Mouse (Mus musculus) c-Kit-positive CD71-positive TER-119-negative erythroid progenitor cells, embryonic 14.5 days (primary cell): ENCODE results near the gene Olfr854.

ENCODE experiments used
- DNase-seq: peaks from one replicate; pipeline ENCODE4 v3.0.0-alpha.2; 2013; ENCODE audit warnings: low read depth

Olfr854 gene

DNA sequence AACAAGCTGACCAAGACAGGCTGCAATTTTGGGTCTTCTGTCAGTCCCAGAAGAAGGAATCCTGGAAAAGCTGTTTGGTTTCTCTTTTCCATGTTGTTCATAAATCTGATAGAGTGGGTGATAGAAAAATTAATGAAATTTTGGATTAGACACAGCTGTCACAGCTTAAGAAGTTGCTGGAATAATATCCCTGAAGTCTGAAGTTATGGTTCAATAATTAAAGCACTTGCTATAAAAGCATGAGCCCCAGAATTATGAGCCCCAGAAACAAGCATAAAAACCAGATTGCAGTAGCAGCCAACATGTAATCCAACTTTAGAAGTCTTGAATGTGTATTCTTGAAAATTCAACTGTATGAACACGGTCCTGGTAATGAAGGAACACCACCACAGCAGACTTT is at the start of gene Olfr854:
Olfr854 (minus strand) TSS at position 101 of the 400 bp plus-strand sequence.
- no peak for DNase-seq

DNA sequence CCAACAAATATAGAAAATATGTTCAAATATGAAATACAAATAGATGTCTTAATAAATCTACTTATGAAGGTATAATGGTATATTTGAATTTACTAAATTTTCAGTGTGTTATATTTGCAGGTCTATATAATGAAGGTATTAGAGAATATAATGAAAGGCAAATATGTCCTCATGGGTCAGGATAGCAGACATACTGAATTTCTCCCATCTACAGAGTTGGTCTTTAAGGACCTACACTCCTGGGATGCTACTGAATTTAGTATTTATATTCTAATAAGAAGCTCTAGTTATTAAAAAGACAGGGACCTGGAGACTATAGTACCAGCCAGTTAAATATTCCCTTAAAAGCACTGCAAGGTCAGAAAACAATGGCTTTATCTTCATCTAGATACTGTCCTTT is 15.1 kb upstream of the Olfr854 start, which contains the start of gene Olfr855:
Olfr855 (plus strand) TSS at position 301 of the 400 bp plus-strand sequence.
- DNase-seq, result no peak

DNA sequence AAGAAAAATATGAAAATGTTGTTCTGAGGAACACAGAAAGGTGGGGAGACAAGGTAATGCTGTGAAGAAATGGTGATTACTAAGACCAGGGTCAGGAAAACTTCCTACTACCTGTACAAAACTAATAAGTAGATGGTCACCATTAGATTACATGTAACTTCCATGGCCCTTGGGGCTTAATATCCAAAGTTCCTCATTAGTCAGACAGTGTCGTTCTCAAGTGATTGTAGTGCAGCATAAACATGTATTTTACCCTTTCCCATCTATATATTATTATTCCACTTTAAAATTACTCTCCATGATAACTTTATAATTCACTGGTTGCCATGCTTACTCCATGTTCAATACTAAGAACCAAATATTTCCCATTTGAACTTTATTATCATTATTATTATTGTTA is 26.2 kb downstream of the Olfr854 start, which contains the start of gene Olfr853:
Olfr853 (minus strand) TSS at position 101 of the 400 bp plus-strand sequence.
- DNase-seq, result no peak
